Mouse (Mus musculus) heart, postnatal 0 days (tissue): ENCODE results near the gene Rap2b.

Experiments
- CTCF ChIP-seq: IDR thresholded peaks from 2 replicates; pipeline ENCODE4 v1.5.1; 2016; ENCODE audit warnings: antibody characterized with exemption, control low read depth, low read depth
- EP300 ChIP-seq: IDR thresholded peaks from 2 replicates; pipeline ENCODE4 v1.6.1; 2016; ENCODE audit warnings: antibody characterized with exemption, low read depth

DNA sequence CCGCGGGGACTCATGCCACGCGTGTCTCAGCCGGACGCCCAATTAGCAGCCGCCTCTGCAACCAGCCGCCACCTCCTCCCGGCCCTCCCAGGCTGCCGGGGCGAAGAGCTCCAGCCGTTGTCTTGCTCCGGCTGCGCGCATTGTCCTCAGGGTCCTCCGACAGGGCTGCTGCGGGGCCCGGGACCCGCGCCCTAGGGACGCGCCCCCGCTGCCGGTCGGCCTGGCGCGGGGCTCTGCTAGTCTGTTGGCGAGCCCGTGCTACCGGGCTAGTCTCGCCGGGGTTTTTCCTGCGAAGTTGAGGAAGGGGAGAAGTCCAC lies 3.2 kb downstream of the Rap2b start:
- TF ChIP-seq CTCF (no peak), EP300 (no peak)
